Mouse (Mus musculus) embryonic fibroblast, embryonic 13.5 days (primary cell): Measurements from ENCODE around the gene Dab2ip.
A peak's percentile ranks its signal among the peaks of the same experiment; 100 is the strongest.

ENCODE experiments used
- CTCF ChIP-seq: IDR thresholded peaks from 2 replicates; pipeline ENCODE4 v1.5.1; 2011; ENCODE audit warnings: mild to moderate bottlenecking, control low read depth, low read length, moderate library complexity, borderline replicate concordance; ENCODE audit not compliant: insufficient read depth
- POLR2A ChIP-seq: IDR thresholded peaks from 2 replicates; pipeline ENCODE4 v1.6.1; 2011; ENCODE audit warnings: low read depth, mild to moderate bottlenecking, control low read depth, low read length, moderate library complexity

GRCm38 (mm10) chr2:35696542-35697391 lies 138.7 kb downstream of the Dab2ip start:
- TF ChIP-seq POLR2A (peak; percentile 71; the same call in 1 of the 2 replicates), CTCF (no peak)
